Mouse (Mus musculus) central nervous system, embryonic 11.5 days (tissue): ENCODE results near the gene Hist1h2ao. TPM values are rescaled to one million over a fixed set of nuclear protein-coding genes. Genes with fewer than 3 reads are reported as not detected.

ENCODE experiments used
- polyA plus RNA-seq: library from polyadenylated mRNA; depleted of rRNA; stranded (reverse); fragments of >200 nt; gene quantifications from 2 replicates; pipeline ENCODE4 v1.2.3, GENCODE M21; 2012; rRNA removed

Gene Hist1h2ao
- polyA plus RNA-seq: 1.2 TPM in 1 of 2 replicates, not detected in the other

GRCm38 (mm10) chr13:21810073-21810472, at the start of gene Hist1h2ao, which contains the start of gene Hist1h2bq:
Gene Hist1h2ao, plus strand, starts transcription at chr13:21810465.
Gene Hist1h2bq, minus strand, starts transcription at chr13:21810197.

GRCm38 (mm10) chr13:21779767-21780731, 30.2 kb upstream of the Hist1h2ao start, which contains the start of gene Hist1h1b:
Gene Hist1h1b, minus strand, starts transcription at chr13:21780625.

DNA sequence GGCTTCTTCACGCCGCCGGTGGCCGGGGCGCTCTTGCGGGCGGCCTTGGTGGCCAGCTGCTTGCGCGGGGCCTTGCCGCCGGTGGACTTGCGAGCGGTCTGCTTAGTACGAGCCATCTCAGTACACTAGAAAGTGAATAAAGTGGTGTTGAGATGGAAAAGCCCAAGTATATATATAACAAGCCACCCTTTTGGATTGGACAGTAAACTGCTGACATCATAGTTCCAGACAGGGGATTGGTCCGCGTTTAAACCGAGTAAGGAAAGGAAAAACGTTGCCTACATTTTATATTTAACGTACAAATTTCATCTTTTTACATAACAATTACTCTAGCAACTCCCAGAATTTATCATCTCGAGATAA, 27.0 kb upstream of the Hist1h2ao start, which contains the start of gene Hist1h3i:
Gene Hist1h3i, minus strand, starts transcription at position 116 of the 363 bp plus-strand sequence.

GRCm38 (mm10) chr13:21786899-21787629, 23.2 kb upstream of the Hist1h2ao start, which contains the start of the genes Hist1h2an and Hist1h2bp:
Gene Hist1h2an, minus strand, starts transcription at chr13:21787218.
Gene Hist1h2bp, plus strand, starts transcription at chr13:21787461.

GRCm38 (mm10) chr13:21811539-21811938, 1.3 kb downstream of the Hist1h2ao start, which contains the start of gene Hist1h4m:
Gene Hist1h4m, plus strand, starts transcription at chr13:21811746.

DNA sequence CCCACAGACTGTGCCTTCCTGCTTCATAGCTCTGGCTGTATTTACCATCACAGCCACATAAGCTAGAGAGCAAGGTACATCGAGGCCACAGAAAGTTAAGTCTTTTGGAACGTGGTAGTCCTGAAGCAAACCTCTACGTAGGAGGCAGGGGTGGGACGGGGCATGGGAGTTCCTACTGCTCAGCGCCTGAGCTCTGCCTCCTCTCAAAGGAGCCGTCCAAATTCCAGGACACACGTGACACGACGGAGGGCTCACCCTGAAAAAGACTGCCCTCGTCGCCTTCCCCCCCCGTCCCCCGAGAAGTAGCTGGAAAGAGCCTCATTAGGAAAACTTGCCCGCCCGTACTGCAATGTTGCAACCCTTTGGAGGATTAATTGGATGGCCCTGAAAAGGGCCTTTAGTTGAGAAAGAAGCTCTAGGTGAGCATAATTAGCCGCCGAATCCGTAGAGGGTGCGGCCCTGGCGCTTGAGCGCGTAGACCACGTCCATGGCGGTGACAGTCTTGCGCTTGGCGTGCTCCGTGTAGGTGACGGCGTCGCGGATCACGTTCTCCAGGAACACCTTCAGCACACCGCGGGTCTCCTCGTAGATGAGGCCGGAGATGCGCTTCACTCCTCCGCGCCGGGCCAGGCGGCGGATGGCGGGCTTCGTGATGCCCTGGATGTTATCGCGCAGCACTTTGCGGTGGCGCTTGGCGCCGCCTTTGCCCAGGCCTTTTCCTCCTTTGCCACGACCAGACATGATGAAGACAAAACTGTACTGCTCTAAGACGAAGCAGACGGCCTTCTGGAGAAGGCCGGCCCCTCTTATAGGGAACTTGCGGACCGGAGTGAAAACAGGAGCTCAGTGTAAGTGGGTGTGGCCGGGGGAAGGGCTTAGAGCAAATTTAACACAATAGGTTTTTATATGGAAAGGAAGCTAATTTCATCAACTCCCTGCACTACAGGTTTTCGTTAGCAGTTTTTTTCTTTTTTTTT, 21.4 kb downstream of the Hist1h2ao start, which contains the start of gene Hist1h4n:
Gene Hist1h4n, minus strand, starts transcription at position 779 of the 977 bp plus-strand sequence.

DNA sequence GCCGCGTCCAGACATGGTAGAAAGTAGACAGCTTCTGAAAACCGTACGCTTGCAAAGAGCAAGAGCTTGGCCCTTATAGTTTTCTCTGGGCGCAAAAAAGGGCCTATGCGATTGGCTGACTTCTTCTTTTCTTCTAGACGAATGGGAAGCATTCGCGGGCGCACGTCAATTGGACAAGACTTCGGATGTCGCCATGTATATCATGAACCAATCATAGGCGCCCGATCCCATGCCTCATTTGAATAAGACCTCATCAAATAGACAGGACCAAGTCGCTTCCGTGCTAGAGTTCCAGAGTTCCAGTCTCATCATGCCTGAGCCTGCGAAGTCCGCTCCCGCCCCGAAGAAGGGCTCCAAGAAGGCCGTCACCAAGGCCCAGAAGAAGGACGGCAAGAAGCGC, 23.2 kb downstream of the Hist1h2ao start, which contains the start of the genes Hist1h2ap and Hist1h2br:
Gene Hist1h2ap, minus strand, starts transcription at position 47 of the 400 bp plus-strand sequence.
Gene Hist1h2br, plus strand, starts transcription at position 283 of the 400 bp plus-strand sequence.

Other genes starting within 250 kb of the Hist1h2ao start
- not detected in 2 replicates for gene Olfr1364, start 228.7 kb upstream of the Hist1h2ao start, polyA plus RNA-seq
- not detected in 2 replicates for gene Olfr1362, start 196.4 kb upstream of the Hist1h2ao start, polyA plus RNA-seq
- gene Olfr11, start 167.9 kb upstream of the Hist1h2ao start, polyA plus RNA-seq: 0.01 TPM in 1 of 2 replicates, not detected in the other
- not detected in 2 replicates for gene Olfr1361, start 147.1 kb upstream of the Hist1h2ao start, polyA plus RNA-seq
- not detected in 2 replicates for gene Olfr1360, start 133.1 kb upstream of the Hist1h2ao start, polyA plus RNA-seq
- not detected in 2 replicates for gene Olfr1359, start 112.4 kb upstream of the Hist1h2ao start, polyA plus RNA-seq
- 18.0 and 18.2 TPM in 2 replicates for gene Hist1h2bl, start 94.3 kb upstream of the Hist1h2ao start, polyA plus RNA-seq
- 15.1 and 39.4 TPM in 2 replicates for gene Hist1h2ai, start 94.0 kb upstream of the Hist1h2ao start, polyA plus RNA-seq
- gene Hist1h3h, start 92.8 kb upstream of the Hist1h2ao start, polyA plus RNA-seq: 39.3 and 62.8 TPM in 2 replicates
- 9.2 and 22.6 TPM in 2 replicates for gene Hist1h2bm, start 88.4 kb upstream of the Hist1h2ao start, polyA plus RNA-seq
- gene Hist1h4j, start 75.4 kb upstream of the Hist1h2ao start, polyA plus RNA-seq: 11.9 and 16.4 TPM in 2 replicates
- 29.0 and 72.0 TPM in 2 replicates for gene Hist1h4k, start 60.0 kb upstream of the Hist1h2ao start, polyA plus RNA-seq
- gene Hist1h2ak, start 56.6 kb upstream of the Hist1h2ao start, polyA plus RNA-seq: 32.6 and 49.5 TPM in 2 replicates
- gene Hist1h2bn, start 56.3 kb upstream of the Hist1h2ao start, polyA plus RNA-seq: 14.7 and 18.0 TPM in 2 replicates
- 8.9 and 15.5 TPM in 2 replicates for gene Hist1h1b, start 29.8 kb upstream of the Hist1h2ao start, polyA plus RNA-seq
- 45.2 and 84.3 TPM in 2 replicates for gene Hist1h3i, start 27.1 kb upstream of the Hist1h2ao start, polyA plus RNA-seq
- gene Hist1h2an, start 23.2 kb upstream of the Hist1h2ao start, polyA plus RNA-seq: 11.9 and 22.1 TPM in 2 replicates
- gene Hist1h2bp, start 23.0 kb upstream of the Hist1h2ao start, polyA plus RNA-seq: 1.1 and 3.4 TPM in 2 replicates
- gene Hist1h2bq, start 268 bp upstream of the Hist1h2ao start, polyA plus RNA-seq: 18.6 and 19.5 TPM in 2 replicates
- gene Hist1h4m, start 1.3 kb downstream of the Hist1h2ao start, polyA plus RNA-seq: 38.4 TPM in 1 of 2 replicates, not detected in the other
- gene Hist1h4n, start 21.7 kb downstream of the Hist1h2ao start, polyA plus RNA-seq: 25.3 and 35.4 TPM in 2 replicates
- 59.8 and 81.8 TPM in 2 replicates for gene Hist1h2ap, start 23.0 kb downstream of the Hist1h2ao start, polyA plus RNA-seq
- gene Hist1h2br, start 23.3 kb downstream of the Hist1h2ao start, polyA plus RNA-seq: 8.4 and 17.0 TPM in 2 replicates
- gene Zfp184, start 134.6 kb downstream of the Hist1h2ao start, polyA plus RNA-seq: 13.1 and 19.9 TPM in 2 replicates
- 0.04 TPM in 1 of 2 replicates, not detected in the other for gene Pom121l2, start 170.7 kb downstream of the Hist1h2ao start, polyA plus RNA-seq
- 0.24 and 0.47 TPM in 2 replicates for gene Prss16, start 199.3 kb downstream of the Hist1h2ao start, polyA plus RNA-seq
- gene Hist1h2ah, start 225.1 kb downstream of the Hist1h2ao start, polyA plus RNA-seq: 11.5 and 15.7 TPM in 2 replicates
- 21.2 and 30.1 TPM in 2 replicates for gene Hist1h2bk, start 225.4 kb downstream of the Hist1h2ao start, polyA plus RNA-seq
- 60.0 and 87.2 TPM in 2 replicates for gene Hist1h4i, start 230.9 kb downstream of the Hist1h2ao start, polyA plus RNA-seq
- gene Hist1h2ag, start 232.5 kb downstream of the Hist1h2ao start, polyA plus RNA-seq: 45.5 and 69.8 TPM in 2 replicates
- gene Hist1h2bj, start 232.7 kb downstream of the Hist1h2ao start, polyA plus RNA-seq: 14.7 and 26.0 TPM in 2 replicates